Mouse (Mus musculus) E14TG2a.4 (cell line): Measurements from ENCODE around the gene Higd1c.

Experiments used
- H3K27me3 ChIP-seq: 2 replicates; pipeline ENCODE4 v1.6.1; 2014; ENCODE audit warnings: low read length, control low read depth; ENCODE audit not compliant: insufficient read depth
- H3K36me3 ChIP-seq: 2 replicates; pipeline ENCODE4 v1.6.1; 2014; ENCODE audit warnings: low read length, control low read depth; ENCODE audit not compliant: insufficient read depth
- H3K4me1 ChIP-seq: replicated peaks from 2 replicates; pipeline ENCODE4 v1.6.1; 2014; ENCODE audit warnings: low read depth, low read length, control low read depth
- H3K4me3 ChIP-seq: replicated peaks from 2 replicates; pipeline ENCODE4 v1.5.1; 2014; ENCODE audit warnings: mild to moderate bottlenecking, low read length
- H3K9me3 ChIP-seq: 2 replicates; pipeline ENCODE4 v1.6.1; 2014; ENCODE audit warnings: low read length, control low read depth
- CTCF ChIP-seq: conservative IDR thresholded peaks from 2 replicates; pipeline ENCODE4 v1.5.1; 2014; ENCODE audit warnings: low read length
- NANOG ChIP-seq: IDR thresholded peaks from 2 replicates; pipeline ENCODE4 v1.6.1; 2014; ENCODE audit warnings: borderline replicate concordance, low read length, mixed read lengths
- POU5F1 ChIP-seq: IDR thresholded peaks from 2 replicates; pipeline ENCODE4 v1.6.1; 2014; ENCODE audit warnings: low read length, borderline replicate concordance

Gene Higd1c

GRCm38 (mm10) chr15:100429959-100430565 lies 65.7 kb downstream of the Higd1c start:
- Histone ChIP-seq H3K9me3 (no peaks in the 10 kb centered on the region), H3K36me3 (no peaks in the 10 kb centered on the region), H3K4me1 (peaks cover 11% of the 10 kb centered on the region), H3K4me3 (no peak overlapping the region), H3K27me3 (peaks cover 12% of the 10 kb centered on the region)
- TF ChIP-seq POU5F1 (no peak), CTCF (no peak), NANOG (no peak)

GRCm38 (mm10) chr15:100433234-100433633 lies 68.9 kb downstream of the Higd1c start:
- Histone ChIP-seq H3K27me3 (peaks cover 18% of the 10 kb centered on the region; the same call in 1 of the 2 replicates), H3K4me3 (no peak overlapping the region), H3K9me3 (no peaks in the 10 kb centered on the region), H3K36me3 (no peaks in the 10 kb centered on the region), H3K4me1 (peaks cover 4% of the 10 kb centered on the region; the same call in 1 of the 2 replicates)
- TF ChIP-seq NANOG (no peak), CTCF (no peak), POU5F1 (no peak)
